Mouse (Mus musculus) kidney, embryonic 14.5 days (tissue): ENCODE measurements at regions not wholly inside any gene's neighbourhood (a gene's known extent, or its start where the extent isn't known, plus 50 kb on each side); places are given as distances from the start of the nearest gene placed in this dataset.

Source experiments
- ATAC-seq: fragments of 200-750 bp; cut with Nextera tagmentation; 2 replicates; pipeline ENCODE4 v1.8.0; 2017; ENCODE audit warnings: moderate number of reproducible peaks, mild to moderate bottlenecking, moderate TSS enrichment, moderate library complexity; ENCODE audit not compliant: low FRiP score, low TSS enrichment
- H3K27ac ChIP-seq: fragments of 300-500 bp; sonication (generic); 2 replicates; pipeline ENCODE4 v1.5.1; 2014; ENCODE audit warnings: low read depth, mild to moderate bottlenecking, low read length, moderate library complexity, mixed read lengths
- H3K27me3 ChIP-seq: fragments of 300-500 bp; sonication (generic); 2 replicates; pipeline ENCODE4 v1.6.1; 2014; ENCODE audit warnings: mild to moderate bottlenecking, low read length; ENCODE audit not compliant: control insufficient read depth, insufficient read depth
- H3K36me3 ChIP-seq: fragments of 300-500 bp; sonication (generic); 2 replicates; pipeline ENCODE4 v1.6.1; 2014; ENCODE audit warnings: low read length, mixed read lengths; ENCODE audit not compliant: control insufficient read depth, insufficient read depth
- H3K4me1 ChIP-seq: fragments of 300-500 bp; sonication (generic); 2 replicates; pipeline ENCODE4 v1.6.1; 2014; ENCODE audit warnings: low read length, mixed read lengths; ENCODE audit not compliant: control insufficient read depth, insufficient read depth
- H3K4me2 ChIP-seq: fragments of 300-500 bp; sonication (generic); replicated peaks from 2 replicates; pipeline ENCODE4 v1.6.1; 2014; ENCODE audit warnings: low read depth, mild to moderate bottlenecking, low read length
- H3K4me3 ChIP-seq: fragments of 300-500 bp; sonication (generic); 2 replicates; pipeline ENCODE4 v1.5.1; 2014; ENCODE audit warnings: mild to moderate bottlenecking, low read length
- H3K9ac ChIP-seq: fragments of 300-500 bp; sonication (generic); 2 replicates; pipeline ENCODE4 v1.6.1; 2014; ENCODE audit warnings: low read depth, mild to moderate bottlenecking, low read length, moderate library complexity
- H3K9me3 ChIP-seq: fragments of 300-500 bp; sonication (generic); 2 replicates; pipeline ENCODE4 v1.6.1; 2016; ENCODE audit warnings: low read length; ENCODE audit not compliant: control insufficient read depth
- WGBS: fragments of 180-500 bp; shearing (Covaris S2); extraction: QIAGEN DNeasy Blood & Tissue Kit; methylation state at CpG from one replicate; pipeline ENCODE4 v1.1.7; 2014; 5-methylcytosine and 5-hydroxymethylcytosine counted together

DNA sequence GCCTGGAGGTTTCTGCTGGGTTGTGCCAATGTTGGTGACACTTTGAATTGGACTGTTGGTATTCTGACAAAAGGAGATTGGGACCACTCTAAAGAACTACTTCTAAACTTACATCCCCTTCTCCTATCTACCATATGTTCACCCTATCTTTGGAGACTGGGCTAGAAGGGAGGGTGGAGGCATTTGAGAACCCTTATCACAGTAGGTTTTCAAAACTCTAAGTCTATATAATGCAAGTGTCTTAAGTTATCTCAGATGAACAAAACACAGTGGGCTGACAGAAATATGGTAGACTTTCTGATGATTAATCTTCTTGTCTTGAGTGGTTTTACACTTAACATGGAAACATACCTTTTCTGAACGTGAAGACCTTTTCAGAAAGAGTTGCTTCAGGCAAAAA, 486.9 kb downstream of the Adgrl2 start:
- Histone ChIP-seq H3K27me3 (no peaks in the 10 kb centered on the region), H3K27ac (no peak overlapping the region), H3K4me1 (no peaks in the 10 kb centered on the region), H3K4me3 (no peak overlapping the region), H3K36me3 (no peaks in the 10 kb centered on the region), H3K9me3 (peaks cover 3% of the 10 kb centered on the region; the same call in 1 of the 2 replicates), H3K4me2 (no peak overlapping the region), H3K9ac (no peak overlapping the region)
- whole genome bisulfite sequencing: 84% methylated on average over 1 of the region's 1 CpGs
- no peak for ATAC-seq

DNA sequence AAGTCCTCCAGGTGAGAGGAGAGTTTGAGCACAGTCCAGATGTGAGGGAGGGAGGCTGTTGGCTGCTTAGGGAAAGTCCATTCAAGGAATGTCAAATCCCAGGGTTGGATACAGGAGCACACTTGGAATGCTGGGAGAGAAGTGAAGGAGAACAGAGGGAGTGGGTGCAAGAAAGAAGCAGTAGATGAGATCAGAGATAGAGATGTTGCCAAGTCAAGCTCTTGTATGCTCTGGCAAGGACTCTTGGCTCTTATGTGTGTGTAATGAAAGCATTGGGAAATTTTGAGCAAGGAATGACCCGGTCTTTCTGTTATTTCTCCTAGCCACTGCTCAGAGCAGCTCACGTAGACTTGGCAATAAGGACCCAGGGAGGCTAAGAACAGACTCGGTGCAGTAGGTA, 488.6 kb downstream of the Adgrl2 start:
- Histone ChIP-seq H3K9ac (no peak overlapping the region), H3K4me3 (no peak overlapping the region), H3K4me2 (no peak overlapping the region), H3K4me1 (no peaks in the 10 kb centered on the region), H3K27me3 (no peaks in the 10 kb centered on the region), H3K27ac (no peak overlapping the region), H3K36me3 (no peaks in the 10 kb centered on the region), H3K9me3 (peaks cover 3% of the 10 kb centered on the region; the same call in 1 of the 2 replicates)
- no peak for ATAC-seq
- 90% methylated on average over 3 of the region's 3 CpGs for WGBS

- 38% methylated on average over 5 of the region's 5 CpGs for WGBS
- H3K36me3 ChIP-seq: no peaks in the 10 kb centered on the region
- no peak overlapping the region for H3K9ac ChIP-seq
- no peak overlapping the region for H3K4me3 ChIP-seq
- H3K27me3 ChIP-seq: no peaks in the 10 kb centered on the region
- H3K4me2 ChIP-seq: no peak overlapping the region
- ATAC-seq: no peak
- H3K9me3 ChIP-seq: peaks cover 3% of the 10 kb centered on the region; the same call in 1 of the 2 replicates
- H3K27ac ChIP-seq: no peak overlapping the region
- H3K4me1 ChIP-seq: no peaks in the 10 kb centered on the region
Observed at GRCm38 (mm10) chr3:148496672-148497071, 493.7 kb downstream of the Adgrl2 start.

- H3K9ac ChIP-seq: no peak overlapping the region
- no peak overlapping the region for H3K27ac ChIP-seq
- no peak overlapping the region for H3K4me3 ChIP-seq
- H3K9me3 ChIP-seq: no peaks in the 10 kb centered on the region
- H3K27me3 ChIP-seq: no peaks in the 10 kb centered on the region
- WGBS: 89% methylated on average over 3 of the region's 3 CpGs
- no peak for ATAC-seq
- no peak overlapping the region for H3K4me2 ChIP-seq
- no peaks in the 10 kb centered on the region for H3K4me1 ChIP-seq
- no peaks in the 10 kb centered on the region for H3K36me3 ChIP-seq
Observed at GRCm38 (mm10) chr3:148491287-148491686, 499.1 kb downstream of the Adgrl2 start.

DNA sequence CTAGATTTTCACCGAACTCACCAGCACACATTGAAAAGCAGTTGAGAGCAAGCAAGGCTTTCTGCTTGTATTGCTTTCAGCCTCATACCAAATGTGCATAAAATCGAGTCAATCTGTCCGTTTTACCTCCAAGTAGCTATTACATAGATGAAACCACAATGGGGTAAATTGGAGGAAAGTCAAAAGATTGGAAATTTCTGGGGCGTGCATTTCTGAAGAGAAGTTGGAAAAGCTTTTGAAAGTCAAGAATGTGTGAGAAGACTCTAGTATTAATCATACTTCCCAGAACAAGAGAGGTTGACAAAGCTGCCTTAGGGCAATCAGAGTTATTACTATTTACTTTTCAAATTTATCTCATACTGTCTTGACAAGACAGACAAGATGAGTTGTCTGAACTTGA, 501.2 kb downstream of the Adgrl2 start:
- Histone ChIP-seq H3K4me1 (no peaks in the 10 kb centered on the region), H3K9ac (no peak overlapping the region), H3K36me3 (no peaks in the 10 kb centered on the region), H3K27ac (no peak overlapping the region), H3K4me2 (no peak overlapping the region), H3K4me3 (no peak overlapping the region), H3K9me3 (no peaks in the 10 kb centered on the region), H3K27me3 (no peaks in the 10 kb centered on the region)
- 83% methylated on average over 4 of the region's 4 CpGs for WGBS
- ATAC-seq: no peak

DNA sequence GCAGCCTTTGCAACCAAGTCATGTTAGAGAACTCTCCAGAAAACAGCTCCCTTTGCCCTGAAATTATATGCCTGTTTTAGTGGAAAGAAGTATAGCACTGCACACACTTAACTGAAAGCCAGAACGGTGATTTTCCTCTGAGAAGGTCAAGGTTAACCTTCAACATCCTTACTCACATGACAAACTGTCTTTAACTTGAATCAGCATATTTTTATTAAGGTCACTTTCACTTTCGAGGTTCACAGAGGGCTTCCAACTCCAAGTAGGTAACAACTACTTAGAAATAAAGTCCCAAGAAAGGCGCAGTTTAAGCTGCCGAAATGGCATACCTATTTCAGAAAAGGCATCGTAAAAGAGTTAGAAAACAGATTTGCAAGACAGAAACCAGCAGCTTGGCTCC, 502.4 kb downstream of the Adgrl2 start:
- Histone ChIP-seq H3K4me1 (no peaks in the 10 kb centered on the region), H3K36me3 (no peaks in the 10 kb centered on the region), H3K9me3 (no peaks in the 10 kb centered on the region), H3K4me3 (no peak overlapping the region), H3K9ac (no peak overlapping the region), H3K27me3 (no peaks in the 10 kb centered on the region), H3K27ac (no peak overlapping the region), H3K4me2 (no peak overlapping the region)
- no peak for ATAC-seq
- 71% methylated on average over 5 of the region's 5 CpGs for WGBS

GRCm38 (mm10) chr3:148475862-148476261, 514.5 kb downstream of the Adgrl2 start:
- H3K9me3 ChIP-seq: no peaks in the 10 kb centered on the region
- no peaks in the 10 kb centered on the region for H3K27me3 ChIP-seq
- no peak overlapping the region for H3K4me2 ChIP-seq
- WGBS: 89% methylated on average over 8 of the region's 8 CpGs
- H3K36me3 ChIP-seq: no peaks in the 10 kb centered on the region
- H3K27ac ChIP-seq: no peak overlapping the region
- no peaks in the 10 kb centered on the region for H3K4me1 ChIP-seq
- no peak overlapping the region for H3K9ac ChIP-seq
- no peak for ATAC-seq
- H3K4me3 ChIP-seq: no peak overlapping the region

DNA sequence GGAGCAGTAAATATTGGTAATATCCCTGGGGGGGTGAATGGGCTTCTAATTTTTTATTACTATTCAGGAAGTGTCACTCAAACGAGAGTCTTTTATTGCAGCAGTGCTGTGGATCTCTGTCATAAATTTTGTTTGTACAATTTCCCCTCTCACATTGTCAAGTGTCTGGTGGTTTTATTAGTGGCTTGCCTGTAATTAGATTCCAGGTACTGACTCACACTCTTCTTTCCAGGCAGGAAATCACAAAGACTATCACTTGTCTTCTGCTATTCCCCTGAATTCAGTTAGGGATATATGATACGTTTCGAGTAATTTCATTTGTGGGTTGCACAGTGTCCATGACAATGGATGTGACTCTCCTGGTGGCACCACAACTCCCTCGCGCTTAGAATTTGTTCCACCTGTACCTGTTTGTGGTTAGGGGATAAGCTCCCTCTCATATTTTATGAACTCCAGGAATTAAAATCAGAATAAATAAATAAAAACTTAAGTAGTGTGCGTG, 517.4 kb downstream of the Adgrl2 start:
- no peak overlapping the region for H3K4me3 ChIP-seq
- no peaks in the 10 kb centered on the region for H3K9me3 ChIP-seq
- H3K4me2 ChIP-seq: no peak overlapping the region
- 42% methylated on average over 6 of the region's 6 CpGs for WGBS
- no peak overlapping the region for H3K27ac ChIP-seq
- no peaks in the 10 kb centered on the region for H3K27me3 ChIP-seq
- no peaks in the 10 kb centered on the region for H3K4me1 ChIP-seq
- no peak overlapping the region for H3K9ac ChIP-seq
- peak; percentile 91 for ATAC-seq
- H3K36me3 ChIP-seq: no peaks in the 10 kb centered on the region

DNA sequence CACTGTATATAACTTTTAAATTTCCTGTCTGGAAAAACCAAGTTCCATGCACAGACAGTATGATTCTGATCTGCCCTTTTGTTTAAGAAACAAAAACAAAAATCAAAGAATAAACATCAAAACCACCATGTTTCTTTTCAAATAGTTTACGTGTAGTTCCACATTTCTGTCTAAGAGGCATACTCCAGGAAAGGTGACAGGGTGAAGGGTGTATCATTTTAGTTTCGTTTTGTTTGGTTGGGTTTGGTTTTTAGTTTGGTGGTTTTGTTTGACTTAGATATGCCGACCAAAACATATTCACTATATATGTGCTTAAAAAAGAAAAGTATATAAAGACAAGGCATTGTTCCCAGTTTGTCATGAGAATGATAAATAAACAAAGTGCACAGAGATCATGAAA, 524.9 kb downstream of the Adgrl2 start:
- Histone ChIP-seq H3K9ac (no peak overlapping the region), H3K4me1 (no peaks in the 10 kb centered on the region), H3K27me3 (no peaks in the 10 kb centered on the region), H3K9me3 (no peaks in the 10 kb centered on the region), H3K4me2 (no peak overlapping the region), H3K36me3 (no peaks in the 10 kb centered on the region), H3K4me3 (no peak overlapping the region), H3K27ac (no peak overlapping the region)
- ATAC-seq: no peak
- WGBS: 78% methylated on average over 3 of the region's 3 CpGs
